Mouse (Mus musculus) adrenal gland, adult 10 weeks (tissue): Measurements from ENCODE around the gene Ifi27. TPM values are rescaled to one million over a fixed set of nuclear protein-coding genes. Genes with fewer than 3 reads are reported as not detected.

Source experiments
- polyA plus RNA-seq: library from polyadenylated mRNA; stranded (reverse); fragments of 350-450 nt; fragmentation: Illumina TruSeq; extraction: RNeasy Lipid Tissue Mini Kit (QIAGEN cat#74804); gene quantifications from one replicate; pipeline ENCODE4 v1.2.3, GENCODE M21; 2014; ENCODE audit warnings: low read depth, low replicate concordance

Ifi27 gene
- polyA plus RNA-seq = 276 TPM

DNA sequence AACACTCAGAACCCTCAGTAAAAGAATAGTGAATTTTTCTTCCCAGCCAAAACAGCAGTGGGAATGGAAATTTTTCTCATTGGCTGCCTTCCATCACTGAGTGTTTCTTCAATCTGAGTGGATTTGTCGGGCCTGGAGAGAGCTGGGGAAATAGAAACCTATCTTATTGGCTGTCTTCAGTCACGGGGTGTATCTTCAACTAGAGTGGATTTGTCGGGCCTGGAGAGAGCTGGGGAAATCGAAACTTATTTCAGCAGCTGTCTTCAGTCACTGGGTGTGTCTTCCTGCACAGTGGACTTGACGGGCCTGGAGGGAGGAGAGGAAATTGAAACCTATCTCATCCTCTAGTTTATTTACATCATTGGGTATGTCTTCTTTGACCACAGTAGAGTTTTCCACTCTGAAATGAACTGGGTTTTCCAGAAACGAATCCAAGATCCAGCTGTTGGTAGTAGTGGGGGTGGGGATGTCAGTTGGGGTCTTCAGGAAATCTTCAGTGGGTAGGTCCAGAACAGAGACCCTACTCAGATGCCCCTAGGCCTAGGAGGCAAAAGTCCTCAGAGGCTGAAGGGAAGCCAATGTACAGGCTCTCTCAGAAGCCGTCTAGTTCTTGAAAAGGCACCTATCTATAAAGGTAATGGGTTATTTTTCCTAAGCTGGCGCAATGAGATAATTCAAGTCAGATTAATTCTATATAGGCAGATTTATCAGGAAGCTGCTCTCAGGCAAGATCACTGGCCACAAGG lies at the start of gene Ifi27:
Gene Ifi27 (plus strand): TSS at position 226 of the 746 bp plus-strand sequence.

DNA sequence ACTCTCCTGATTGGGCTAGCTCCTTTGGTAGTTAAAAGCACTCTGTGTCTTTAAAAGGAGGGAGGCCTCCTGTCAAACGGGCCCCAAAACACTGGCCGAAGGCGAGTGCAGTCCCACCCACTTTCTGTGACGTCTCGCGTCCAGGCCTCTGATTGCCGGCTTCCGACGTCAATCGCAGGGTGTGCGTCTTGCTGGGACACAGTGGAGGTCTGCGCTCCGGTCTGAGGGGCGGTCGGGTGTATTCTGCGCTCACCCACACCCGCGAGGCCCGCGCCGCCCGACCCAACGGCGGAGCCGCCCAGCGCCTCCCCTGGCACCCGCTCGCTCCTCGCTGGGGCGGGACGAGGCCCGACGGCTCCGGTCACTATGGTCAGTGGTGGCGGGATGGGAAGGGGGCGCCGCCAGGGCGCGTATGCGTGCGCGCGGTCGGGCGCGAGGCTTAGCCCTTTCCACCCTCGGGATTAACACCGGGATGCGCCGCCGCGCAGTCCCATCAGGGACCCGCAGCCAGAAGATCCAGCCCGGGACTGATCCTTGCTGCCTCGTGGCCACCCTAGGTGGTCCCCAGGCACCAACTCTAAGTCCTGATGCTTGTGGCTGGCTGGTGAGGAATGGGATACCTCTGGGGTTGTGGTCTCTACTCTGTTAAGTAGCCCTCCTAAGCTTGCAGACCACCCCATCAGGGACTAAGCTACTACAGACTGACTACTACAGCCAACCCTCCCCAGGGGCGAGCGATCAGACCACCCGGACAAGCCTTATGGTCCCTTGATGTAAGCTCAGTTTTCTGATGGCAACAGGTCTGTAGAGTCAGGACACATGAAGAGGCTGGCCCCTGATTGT lies 45.3 kb upstream of the Ifi27 start, which contains the start of gene Otub2:
Gene Otub2 (plus strand): TSS at position 178 of the 843 bp plus-strand sequence.

DNA sequence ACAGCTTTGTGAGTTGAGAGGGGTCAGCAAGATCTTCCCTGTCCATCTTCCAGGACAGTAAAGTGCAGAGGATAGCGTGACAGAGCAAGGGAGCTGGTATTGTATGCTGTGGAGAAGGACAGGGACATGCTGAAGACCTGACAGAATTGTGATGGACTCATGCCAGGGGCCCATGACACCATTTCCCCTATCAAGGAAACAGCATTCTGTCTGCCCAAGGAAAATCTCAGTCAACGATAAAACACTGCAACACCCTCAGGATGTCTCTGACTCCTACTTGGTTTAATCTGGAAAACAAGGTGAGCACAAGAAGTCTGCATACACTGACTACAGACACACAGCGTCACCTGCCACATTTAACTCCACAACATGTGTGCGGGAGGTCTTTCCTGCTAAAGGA lies 26.3 kb upstream of the Ifi27 start, which contains the start of gene 9330161L09Rik:
Gene 9330161L09Rik (minus strand): TSS at position 101 of the 400 bp plus-strand sequence.

GRCm38 (mm10) chr12:103425729-103426470 lies 8.1 kb upstream of the Ifi27 start, which contains the start of gene Ddx24:
Gene Ddx24 (minus strand): TSS chr12:103425830.

GRCm38 (mm10) chr12:103443524-103443923 lies 9.5 kb downstream of the Ifi27 start, which contains the start of gene Ifi27l2a:
Gene Ifi27l2a (minus strand): TSS chr12:103443680.

GRCm38 (mm10) chr12:103457140-103457539 lies 23.1 kb downstream of the Ifi27 start, which contains the start of gene Ifi27l2b:
Gene Ifi27l2b (minus strand): TSS chr12:103457223.

Other genes starting within 250 kb of the Ifi27 start
- not detected for gene Prima1, start 192.1 kb upstream of the Ifi27 start, polyA plus RNA-seq
- gene Fam181a, start 123.2 kb upstream of the Ifi27 start, polyA plus RNA-seq = not detected
- not detected for gene Asb2, start 78.2 kb upstream of the Ifi27 start, polyA plus RNA-seq
- gene Otub2, start 45.5 kb upstream of the Ifi27 start, polyA plus RNA-seq = 1.7 TPM
- gene 9330161L09Rik, start 26.4 kb upstream of the Ifi27 start, polyA plus RNA-seq = not detected
- 33.2 TPM for gene Ddx24, start 8.4 kb upstream of the Ifi27 start, polyA plus RNA-seq
- gene Ifi27l2a, start 9.5 kb downstream of the Ifi27 start, polyA plus RNA-seq = 37.8 TPM
- not detected for gene Ifi27l2b, start 23.0 kb downstream of the Ifi27 start, polyA plus RNA-seq
- 10.7 TPM for gene Ppp4r4, start 98.1 kb downstream of the Ifi27 start, polyA plus RNA-seq
- not detected for gene Serpina10, start 197.2 kb downstream of the Ifi27 start, polyA plus RNA-seq
- gene Serpina6, start 223.0 kb downstream of the Ifi27 start, polyA plus RNA-seq = 0.76 TPM
- gene Serpina16, start 241.9 kb downstream of the Ifi27 start, polyA plus RNA-seq = not detected